Mouse (Mus musculus): ENCODE measurements around the gene 9230112D13Rik.

Gene 9230112D13Rik

GRCm38 (mm10) chr14:34500309-34500708 is 22.3 kb downstream of the 9230112D13Rik start:
- no peak for DNase-seq (ENCODE audit: low read depth, low spot score)

GRCm38 (mm10) chr14:34499664-34500063 is 22.9 kb downstream of the 9230112D13Rik start:
- no peak for DNase-seq (ENCODE audit: low read depth, low spot score)

GRCm38 (mm10) chr14:34497346-34497745 is 25.3 kb downstream of the 9230112D13Rik start:
- DNase-seq (ENCODE audit: low read depth, low spot score): no peak

- no peak for DNase-seq (ENCODE audit: low read depth, low spot score)
Measured at GRCm38 (mm10) chr14:34493682-34494081, 28.9 kb downstream of the 9230112D13Rik start.

- DNase-seq (ENCODE audit: low read depth, low spot score): no peak
Measured at GRCm38 (mm10) chr14:34492688-34493087, 29.9 kb downstream of the 9230112D13Rik start.

- no peak for DNase-seq (ENCODE audit: low read depth, low spot score)
Measured at GRCm38 (mm10) chr14:34490965-34491364, 31.6 kb downstream of the 9230112D13Rik start.

- DNase-seq (ENCODE audit: low read depth, low spot score): no peak
Measured at GRCm38 (mm10) chr14:34489928-34490327, 32.7 kb downstream of the 9230112D13Rik start.

- no peak for DNase-seq (ENCODE audit: low read depth, low spot score)
Measured at GRCm38 (mm10) chr14:34486169-34486568, 36.4 kb downstream of the 9230112D13Rik start.

- no peak for DNase-seq (ENCODE audit: low read depth, low spot score)
Measured at GRCm38 (mm10) chr14:34483469-34484341, 38.9 kb downstream of the 9230112D13Rik start.

GRCm38 (mm10) chr14:34471591-34471990 is 51.0 kb downstream of the 9230112D13Rik start:
- DNase-seq (ENCODE audit: low read depth, low spot score): no peak

GRCm38 (mm10) chr14:34466291-34466690 is 56.3 kb downstream of the 9230112D13Rik start:
- no peak for DNase-seq (ENCODE audit: low read depth, low spot score)
